Mouse (Mus musculus): ENCODE measurements around the gene Clec16a. TPM values are rescaled to one million over a fixed set of nuclear protein-coding genes. Genes with fewer than 3 reads are reported as not detected.

Gene Clec16a
- polyA plus RNA-seq, 1 experiment from 2014 or later, result 34.7 TPM

DNA sequence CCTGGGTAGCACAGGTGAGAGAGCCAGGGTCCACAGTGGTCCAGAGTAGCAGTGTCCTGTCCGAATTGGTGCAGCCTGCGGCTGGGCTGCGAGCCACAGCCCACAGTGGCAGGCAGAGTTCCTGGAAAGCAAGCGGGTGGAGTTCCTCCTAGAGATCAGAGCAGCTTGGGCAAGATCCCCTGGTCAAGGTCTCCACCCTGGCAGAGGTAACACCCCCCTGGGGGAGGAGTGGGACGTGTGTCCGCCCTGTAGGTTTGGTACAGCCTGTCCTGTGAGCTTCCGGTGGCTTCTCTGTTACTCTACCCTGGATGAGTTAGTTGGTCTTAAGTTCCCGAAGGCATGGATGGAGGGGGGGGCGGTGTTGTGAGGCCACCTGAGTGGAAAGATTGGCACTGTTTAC lies 223.7 kb downstream of the Clec16a start:
- Histone ChIP-seq H3K9me3 (replicated peaks) (no peaks in the 10 kb centered on the region), H3K4me2 (no peak overlapping the region), H3K27ac (no peak overlapping the region), H3K4me3 (replicated peaks) (no peak overlapping the region), H3K4me1 (peaks cover 28% of the 10 kb centered on the region), H3K36me3 (no peaks in the 10 kb centered on the region), H3K27me3 (no peaks in the 10 kb centered on the region), H3K9ac (no peak overlapping the region)
- no peak for ATAC-seq (replicated peaks; ENCODE audit: low FRiP score)
- 41% methylated on average over 9 of the region's 9 CpGs for WGBS

DNA sequence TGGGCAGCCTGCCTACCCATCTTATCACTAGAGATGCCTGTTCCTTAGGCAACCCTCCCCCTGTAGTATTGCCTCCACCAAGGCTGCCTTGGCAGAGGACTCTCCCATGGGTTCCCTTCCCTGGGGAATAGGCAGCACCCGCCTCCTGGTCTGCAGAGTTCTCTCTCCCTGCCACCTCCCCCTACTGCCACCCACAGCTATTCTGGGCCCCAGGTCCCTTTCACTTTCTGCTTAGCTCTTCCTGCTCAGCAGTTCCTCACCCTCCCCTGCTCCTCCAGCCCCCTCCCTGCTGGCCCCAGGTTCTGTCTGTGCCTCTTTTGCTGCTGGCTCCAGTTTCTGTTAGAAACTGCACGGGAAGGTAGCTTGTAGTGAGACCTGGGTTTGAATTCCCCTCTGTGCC lies 224.5 kb downstream of the Clec16a start:
- Histone ChIP-seq H3K27me3 (no peaks in the 10 kb centered on the region), H3K36me3 (no peaks in the 10 kb centered on the region), H3K4me2 (no peak overlapping the region), H3K4me3 (replicated peaks) (no peak overlapping the region), H3K4me1 (peaks cover 24% of the 10 kb centered on the region), H3K27ac (no peak overlapping the region), H3K9me3 (replicated peaks) (no peaks in the 10 kb centered on the region), H3K9ac (no peak overlapping the region)
- 38% methylated on average over 2 of the region's 2 CpGs for WGBS
- no peak for ATAC-seq (replicated peaks; ENCODE audit: low FRiP score)

DNA sequence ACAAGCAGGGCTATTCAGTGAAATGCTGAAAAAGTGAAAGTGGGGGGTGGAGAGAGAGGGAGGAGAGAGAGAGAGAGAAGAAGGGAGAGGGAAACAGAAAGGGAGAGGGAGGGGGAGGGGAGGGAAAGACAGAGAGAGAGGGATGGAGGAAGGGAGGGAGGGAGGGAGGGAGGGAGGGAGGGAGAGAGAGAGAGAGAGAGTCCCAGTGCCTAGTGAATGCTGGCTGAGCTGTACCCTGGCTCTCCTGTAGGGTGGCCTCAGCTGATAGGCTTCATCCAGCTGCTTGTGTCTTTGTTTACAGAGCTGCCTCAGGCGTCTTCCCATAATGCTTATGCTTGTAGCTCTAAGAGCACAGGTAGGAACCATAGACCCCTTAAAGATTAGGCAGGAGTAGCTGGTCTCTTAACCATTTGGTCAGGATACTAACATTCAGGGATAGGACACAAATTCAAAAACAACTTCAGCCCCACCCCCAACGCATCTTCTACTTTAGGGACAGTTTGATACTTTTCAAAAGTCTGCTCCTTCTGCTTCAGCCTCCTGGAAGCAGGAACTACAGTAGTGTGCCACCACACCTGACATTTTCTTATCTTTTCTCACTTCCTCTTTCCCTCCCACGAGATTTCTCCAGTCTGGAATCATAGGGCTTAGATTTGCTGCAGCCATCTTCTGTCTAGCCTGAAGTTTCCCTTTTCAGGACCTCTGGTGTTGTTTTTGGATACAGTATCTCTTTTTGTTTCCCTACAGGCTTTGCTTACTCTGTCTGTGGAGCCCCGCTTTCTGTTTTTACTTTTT lies 225.6 kb downstream of the Clec16a start:
- Histone ChIP-seq H3K9me3 (replicated peaks) (no peaks in the 10 kb centered on the region), H3K27me3 (no peaks in the 10 kb centered on the region), H3K4me2 (no peak overlapping the region), H3K4me3 (replicated peaks) (no peak overlapping the region), H3K36me3 (no peaks in the 10 kb centered on the region), H3K9ac (no peak overlapping the region), H3K27ac (no peak overlapping the region), H3K4me1 (peaks cover 24% of the 10 kb centered on the region)
- WGBS, result 46% methylated on average over 4 of the region's 4 CpGs
- no peak; the same call in 1 of the 2 replicates for ATAC-seq (replicated peaks; ENCODE audit: low FRiP score)

DNA sequence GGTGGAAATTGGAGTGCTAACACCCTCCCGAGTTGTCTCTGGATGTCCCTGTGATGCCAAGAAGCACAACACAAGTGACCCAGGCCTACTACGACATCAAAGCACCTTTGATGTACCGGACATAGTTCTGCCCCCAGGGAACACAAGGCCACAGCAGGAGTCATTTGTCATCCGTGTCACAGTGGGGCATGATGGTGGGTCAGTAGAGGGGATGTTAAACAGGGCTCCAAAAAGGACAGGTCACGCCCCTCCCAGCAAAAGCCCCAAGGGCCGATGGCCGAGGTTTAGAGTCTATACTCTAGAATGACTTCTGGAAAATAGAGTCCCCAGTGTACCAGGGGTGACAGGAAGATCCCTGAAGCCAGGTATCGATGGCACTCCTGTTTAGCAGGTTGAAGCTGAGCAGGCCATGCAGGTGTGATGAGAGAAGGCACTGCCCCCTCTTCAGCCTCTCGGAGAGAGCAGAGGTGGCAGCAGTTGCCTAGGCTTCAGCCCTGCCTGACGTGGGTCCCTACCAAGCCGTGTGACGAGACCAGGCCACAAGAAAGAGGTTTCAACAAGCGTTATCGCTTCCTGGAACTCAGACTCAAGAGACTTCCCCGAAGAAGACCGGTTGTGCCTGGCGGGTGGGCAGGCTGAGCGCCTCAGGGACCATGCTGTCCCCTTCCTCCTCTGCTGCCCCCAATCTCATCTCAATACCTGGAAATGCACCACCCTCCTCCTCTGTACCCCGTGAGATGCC lies 226.8 kb downstream of the Clec16a start:
- H3K4me2 ChIP-seq, result no peak overlapping the region
- H3K4me1 ChIP-seq, result peaks cover 31% of the 10 kb centered on the region
- H3K27me3 ChIP-seq, result no peaks in the 10 kb centered on the region
- H3K36me3 ChIP-seq, result no peaks in the 10 kb centered on the region
- no peak overlapping the region for H3K4me3 ChIP-seq (replicated peaks)
- no peaks in the 10 kb centered on the region for H3K9me3 ChIP-seq (replicated peaks)
- no peak overlapping the region for H3K27ac ChIP-seq
- no peak overlapping the region for H3K9ac ChIP-seq
- ATAC-seq (replicated peaks; ENCODE audit: low FRiP score), result no peak
- WGBS, result 57% methylated on average over 19 of the region's 19 CpGs

GRCm38 (mm10) chr16:10773543-10773942 lies 228.4 kb downstream of the Clec16a start:
- H3K27ac ChIP-seq, result no peak overlapping the region
- no peak overlapping the region for H3K4me2 ChIP-seq
- H3K4me1 ChIP-seq, result peaks cover 34% of the 10 kb centered on the region
- WGBS, result 84% methylated on average over 8 of the region's 8 CpGs
- H3K4me3 ChIP-seq (replicated peaks), result no peak overlapping the region
- no peaks in the 10 kb centered on the region for H3K36me3 ChIP-seq
- H3K9ac ChIP-seq, result no peak overlapping the region
- no peaks in the 10 kb centered on the region for H3K27me3 ChIP-seq
- ATAC-seq (replicated peaks; ENCODE audit: low FRiP score), result no peak
- H3K9me3 ChIP-seq (replicated peaks), result no peaks in the 10 kb centered on the region

DNA sequence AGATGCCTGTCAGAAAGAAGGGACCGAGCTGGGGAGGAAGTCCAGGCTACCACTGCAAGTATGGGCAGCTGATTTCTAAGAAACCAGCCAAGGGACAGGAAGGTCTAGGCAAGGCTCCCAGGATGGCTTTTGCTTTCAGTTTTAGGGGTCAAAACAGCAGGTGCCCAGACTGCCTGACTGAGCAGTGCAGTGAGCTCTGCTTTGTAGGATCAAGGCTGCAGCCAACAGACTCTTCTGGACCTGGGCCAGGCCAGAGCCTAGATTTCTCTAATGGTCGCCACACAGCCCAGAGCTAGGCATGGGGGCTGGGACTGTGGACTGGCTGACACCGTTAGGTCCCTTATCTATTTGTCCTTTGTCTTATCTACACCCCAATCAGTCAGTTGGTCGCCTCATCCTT lies 229.6 kb downstream of the Clec16a start:
- Histone ChIP-seq H3K27ac (no peak overlapping the region), H3K4me1 (peaks cover 24% of the 10 kb centered on the region), H3K9ac (no peak overlapping the region), H3K27me3 (no peaks in the 10 kb centered on the region), H3K36me3 (no peaks in the 10 kb centered on the region), H3K9me3 (replicated peaks) (no peaks in the 10 kb centered on the region), H3K4me3 (replicated peaks) (no peak overlapping the region), H3K4me2 (no peak overlapping the region)
- 73% methylated on average over 4 of the region's 4 CpGs for WGBS
- no peak for ATAC-seq (replicated peaks; ENCODE audit: low FRiP score)

GRCm38 (mm10) chr16:10776322-10776721 lies 231.2 kb downstream of the Clec16a start:
- Histone ChIP-seq H3K4me1 (peaks cover 17% of the 10 kb centered on the region), H3K4me2 (no peak overlapping the region), H3K27me3 (no peaks in the 10 kb centered on the region), H3K36me3 (no peaks in the 10 kb centered on the region), H3K4me3 (replicated peaks) (no peak overlapping the region), H3K9me3 (replicated peaks) (no peaks in the 10 kb centered on the region), H3K9ac (no peak overlapping the region), H3K27ac (no peak overlapping the region)
- 22% methylated on average over 7 of the region's 7 CpGs for WGBS
- ATAC-seq (replicated peaks; ENCODE audit: low FRiP score), result no peak

GRCm38 (mm10) chr16:10777579-10778160 lies 232.5 kb downstream of the Clec16a start:
- no peak overlapping the region for H3K4me2 ChIP-seq
- H3K27ac ChIP-seq, result no peak overlapping the region
- H3K9ac ChIP-seq, result no peak overlapping the region
- peaks cover 30% of the 10 kb centered on the region for H3K4me1 ChIP-seq
- no peak for ATAC-seq (replicated peaks; ENCODE audit: low FRiP score)
- no peaks in the 10 kb centered on the region for H3K9me3 ChIP-seq (replicated peaks)
- no peak overlapping the region for H3K4me3 ChIP-seq (replicated peaks)
- no peaks in the 10 kb centered on the region for H3K27me3 ChIP-seq
- 52% methylated on average over 5 of the region's 5 CpGs for WGBS
- no peaks in the 10 kb centered on the region for H3K36me3 ChIP-seq

- WGBS, result 73% methylated on average over 5 of the region's 5 CpGs
- ATAC-seq (replicated peaks; ENCODE audit: low FRiP score), result no peak
- H3K27me3 ChIP-seq, result no peaks in the 10 kb centered on the region
- H3K27ac ChIP-seq, result no peak overlapping the region
- no peaks in the 10 kb centered on the region for H3K36me3 ChIP-seq
- no peak overlapping the region for H3K9ac ChIP-seq
- H3K4me1 ChIP-seq, result peaks cover 51% of the 10 kb centered on the region
- H3K9me3 ChIP-seq (replicated peaks), result no peaks in the 10 kb centered on the region
- H3K4me2 ChIP-seq, result no peak overlapping the region
- H3K4me3 ChIP-seq (replicated peaks), result no peak overlapping the region
Measured at GRCm38 (mm10) chr16:10780631-10781120, 235.5 kb downstream of the Clec16a start.

GRCm38 (mm10) chr16:10781862-10782371 lies 236.8 kb downstream of the Clec16a start:
- H3K4me1 ChIP-seq, result peaks cover 55% of the 10 kb centered on the region
- peak overlapping the region; percentile 41; the same call in 1 of the 2 replicates for H3K27ac ChIP-seq
- H3K27me3 ChIP-seq, result no peaks in the 10 kb centered on the region
- H3K4me3 ChIP-seq (replicated peaks), result no peak overlapping the region
- no peaks in the 10 kb centered on the region for H3K36me3 ChIP-seq
- peak overlapping the region; percentile 97 for H3K4me2 ChIP-seq
- WGBS, result 39% methylated on average over 9 of the region's 9 CpGs
- H3K9ac ChIP-seq, result no peak overlapping the region
- ATAC-seq (replicated peaks; ENCODE audit: low FRiP score), result no peak
- H3K9me3 ChIP-seq (replicated peaks), result no peaks in the 10 kb centered on the region

GRCm38 (mm10) chr16:10782377-10783151 lies 237.4 kb downstream of the Clec16a start:
- H3K27ac ChIP-seq, result peak overlapping the region; percentile 41
- no peak for ATAC-seq (replicated peaks; ENCODE audit: low FRiP score)
- H3K4me3 ChIP-seq (replicated peaks), result peak overlapping the region; percentile 79; the same call in 1 of the 2 replicates
- no peaks in the 10 kb centered on the region for H3K9me3 ChIP-seq (replicated peaks)
- no peaks in the 10 kb centered on the region for H3K27me3 ChIP-seq
- peak overlapping the region; percentile 97 for H3K4me2 ChIP-seq
- H3K36me3 ChIP-seq, result no peaks in the 10 kb centered on the region
- H3K9ac ChIP-seq, result peak overlapping the region; percentile 0; the same call in 1 of the 2 replicates
- 48% methylated on average over 6 of the region's 6 CpGs for WGBS
- peaks cover 58% of the 10 kb centered on the region for H3K4me1 ChIP-seq

Data from kidney, embryonic 15.5 days (tissue).